8 mouse cellular contexts compared by ENCODE assay signal in the genomic region with DNA sequence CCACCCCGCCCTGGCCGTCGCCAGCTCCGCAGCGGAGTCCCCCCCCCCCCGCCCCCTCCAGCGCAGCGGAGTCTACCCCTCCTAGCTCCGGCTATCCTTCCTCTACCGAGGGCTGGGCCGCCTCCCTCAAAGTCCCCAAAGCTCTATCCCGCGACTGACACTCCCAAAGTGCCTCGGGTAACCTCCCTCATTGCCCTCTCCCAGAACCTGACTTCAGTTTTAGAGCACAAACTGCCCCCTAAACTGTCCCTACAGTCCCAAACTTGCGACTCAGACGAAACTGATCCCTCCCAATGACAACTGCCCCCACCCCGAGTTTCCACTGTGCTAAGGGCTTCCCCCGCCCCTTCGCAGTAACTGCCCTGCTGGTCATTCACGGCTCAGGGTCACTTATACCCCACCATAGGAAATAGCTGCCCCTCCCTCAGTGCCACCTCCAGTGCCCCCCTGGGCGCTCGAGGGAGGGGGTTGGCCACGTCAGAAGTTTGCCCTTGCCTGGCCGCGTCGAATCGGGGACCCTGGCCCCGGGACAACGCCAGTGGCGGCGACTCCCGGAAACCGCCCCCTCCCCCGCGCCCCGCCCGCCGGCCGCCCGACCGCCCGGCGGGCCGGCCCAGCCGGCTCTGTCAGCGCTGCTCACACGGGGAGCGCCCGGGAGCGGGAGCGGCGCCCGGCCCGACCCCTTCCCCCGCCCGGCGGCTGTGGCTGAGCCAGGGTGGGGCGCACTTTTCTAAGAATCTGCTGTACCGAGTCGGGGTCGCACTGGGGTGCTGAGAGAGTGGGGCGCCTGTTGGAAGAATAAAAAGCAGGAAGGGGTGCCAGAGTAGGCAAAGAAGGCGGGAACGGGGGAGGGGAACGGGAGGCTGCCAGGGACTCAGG. TPM values are rescaled to one million over a fixed set of nuclear protein-coding genes. Genes with fewer than 3 reads are reported as not detected.
DNase-seq lines count a peak whose midpoint lies in the region; ATAC-seq lines count a peak whose summit lies in the region.
"Had no signal": no experiment of that assay in that cellular context is flagged by ENCODE, and none has a peak within 500 bp of the region (broad histone marks: within the 10 kb centered on the region; RNA-seq: fewer than 3 reads in every experiment).

No protein-coding gene starts in this region.

- H3K27me3 ChIP-seq in forebrain, embryonic 15.5 days: peaks cover 27% of the 10 kb centered on the region

- no peaks in the 10 kb centered on the region for H3K9me3 ChIP-seq in forebrain, embryonic 15.5 days

- H3K4me3 ChIP-seq in brown adipose tissue, adult 24 weeks (ENCODE audit: insufficient read depth, low read depth, low read length): peak overlapping the region; percentile 78
- H3K4me3 ChIP-seq in forebrain, embryonic 15.5 days: peak overlapping the region; percentile 61

- peaks cover 8% of the 10 kb centered on the region for H3K4me1 ChIP-seq in brown adipose tissue, adult 24 weeks (ENCODE audit: control insufficient read depth, insufficient read depth, insufficient read length, low read length)
- peaks cover 51% of the 10 kb centered on the region for H3K4me1 ChIP-seq in forebrain, embryonic 15.5 days

- under 1% methylated on average over 61 of the region's 65 CpGs for WGBS in forebrain, embryonic 15.5 days

- ATAC-seq in forebrain, embryonic 15.5 days (replicated peaks): peak; percentile 33; the same call in 1 of the 2 replicates
- ATAC-seq in hematopoietic stem cell, adult 5-6 weeks (replicated peaks in 1 of 2; ENCODE audit: insufficient read depth in 1 of 2, low FRiP score in 2 of 2, low TSS enrichment in 1 of 2, low read depth in 1 of 2, poor library complexity in 2 of 2, severe bottlenecking in 2 of 2): 0 out of 4 replicates have a peak, but pooled peaks have one; percentile 2 to 14

- H3K27ac ChIP-seq in brown adipose tissue, adult 24 weeks (replicated peaks; ENCODE audit: low read depth, low read length): peak overlapping the region; percentile 100
- H3K27ac ChIP-seq in forebrain, embryonic 15.5 days (replicated peaks): peak overlapping the region; percentile 91

- no peaks in the 10 kb centered on the region for H3K36me3 ChIP-seq in forebrain, embryonic 15.5 days

- H3K9ac ChIP-seq in forebrain, embryonic 15.5 days (replicated peaks): peak overlapping the region; percentile 53

- DNase-seq in NIH3T3 (ENCODE audit: low read depth): peak; percentile 80
- peak; percentile 43 to 48 for DNase-seq in layer of hippocampus, adult 8-10 months (ENCODE audit: low spot score in 2 of 2)
- peak; percentile 78 for DNase-seq in lung, postnatal 25 days (ENCODE audit: low spot score)
- DNase-seq in retina, postnatal 1 day: peak; percentile 68

- H3K4me2 ChIP-seq in forebrain, embryonic 15.5 days (replicated peaks): peak overlapping the region; percentile 94

RNA-seq across cellular contexts. Expression of a gene that starts 9.8 kb away (rescaled TPM):
- polyA plus RNA-seq in brown adipose tissue, adult 24 weeks (2012; ENCODE audit: insufficient read depth, insufficient read length, missing spikeins): 10.3 and 12.1 TPM in 2 replicates
- polyA plus RNA-seq in forebrain, embryonic 15.5 days (2015; fragmentation: Nextera tagmentation; extraction: Ambion mirVana): 5.9 and 6.2 TPM in 2 replicates
- total RNA-seq in hematopoietic stem cell, adult 5-6 weeks (2017): 3.6 and 5.6 TPM in 2 replicates
- total RNA-seq in layer of hippocampus, adult 8-10 months (2022): 10 to 100 TPM; 14.5 to 20.7 (median 16.5) TPM

RNA-seq across cellular contexts. Expression of a gene that starts 15.7 kb away (rescaled TPM):
- 2.0 and 4.6 TPM in 2 replicates for polyA plus RNA-seq in brown adipose tissue, adult 24 weeks (2012; ENCODE audit: insufficient read depth, insufficient read length, missing spikeins)
- polyA plus RNA-seq in forebrain, embryonic 15.5 days (2015; fragmentation: Nextera tagmentation; extraction: Ambion mirVana): 0.33 and 0.99 TPM in 2 replicates
- total RNA-seq in hematopoietic stem cell, adult 5-6 weeks (2017): 83.0 and 92.1 TPM in 2 replicates
- total RNA-seq in layer of hippocampus, adult 8-10 months (2022): 1 to 10 TPM in 3 of 4 experiments, under 1 TPM in 1; 0.97 to 3.3 (median 1.7) TPM

RNA-seq across cellular contexts. Expression of a gene that starts 22.9 kb away (rescaled TPM):
- polyA plus RNA-seq in brown adipose tissue, adult 24 weeks (2012; ENCODE audit: insufficient read depth, insufficient read length, missing spikeins): not detected in 2 replicates
- not detected in 2 replicates for polyA plus RNA-seq in forebrain, embryonic 15.5 days (2015; fragmentation: Nextera tagmentation; extraction: Ambion mirVana)
- not detected in 2 replicates for total RNA-seq in hematopoietic stem cell, adult 5-6 weeks (2017)
- under 1 TPM in 1 of 4 experiments, not detected in 3; 0.16 TPM for total RNA-seq in layer of hippocampus, adult 8-10 months (2022)
- total RNA-seq: left cerebral cortex, postnatal 14 days had no signal

RNA-seq across cellular contexts. Expression of a gene that starts 31.8 kb away (rescaled TPM):
- polyA plus RNA-seq in brown adipose tissue, adult 24 weeks (2012; ENCODE audit: insufficient read depth, insufficient read length, missing spikeins): 17.0 and 20.0 TPM in 2 replicates
- 50.1 and 51.5 TPM in 2 replicates for polyA plus RNA-seq in forebrain, embryonic 15.5 days (2015; fragmentation: Nextera tagmentation; extraction: Ambion mirVana)
- 11.5 and 19.4 TPM in 2 replicates for total RNA-seq in hematopoietic stem cell, adult 5-6 weeks (2017)
- total RNA-seq in layer of hippocampus, adult 8-10 months (2022): 10 to 100 TPM; 36.9 to 41.8 (median 38.5) TPM

RNA-seq across cellular contexts. Expression of a gene that starts 43.0 kb away (rescaled TPM):
- polyA plus RNA-seq in brown adipose tissue, adult 24 weeks (2012; ENCODE audit: insufficient read depth, insufficient read length, missing spikeins): 137 and 181 TPM in 2 replicates
- 44.2 and 45.1 TPM in 2 replicates for polyA plus RNA-seq in forebrain, embryonic 15.5 days (2015; fragmentation: Nextera tagmentation; extraction: Ambion mirVana)
- 37.4 and 76.7 TPM in 2 replicates for total RNA-seq in hematopoietic stem cell, adult 5-6 weeks (2017)
- 10 to 100 TPM; 32.4 to 41.6 (median 35.8) TPM for total RNA-seq in layer of hippocampus, adult 8-10 months (2022)

Comparison
In these comparisons a context has a peak if more than half of its experiments do, and no peak if none do; other contexts are left out.
1. Peak in every context shown above with its lines: DNase-seq, ATAC-seq, H3K4me3 ChIP-seq and H3K27ac ChIP-seq.
2. RNA of a gene that starts 15.7 kb away (total RNA-seq): 83.0 to 92.1 TPM in hematopoietic stem cell, adult 5-6 weeks; 0.97 to 3.3 TPM in layer of hippocampus, adult 8-10 months; every median in the first group is over 10 times any median in the second.